Mouse (Mus musculus): Measurements from ENCODE around the gene Wwp2. TPM values are rescaled to one million over a fixed set of nuclear protein-coding genes. Genes with fewer than 3 reads are reported as not detected.
A peak's percentile ranks its signal among the peaks of the same experiment; 100 is the strongest.

Gene Wwp2
- polyA plus RNA-seq, 1 experiment from 2014 or later: 32.6 TPM

- Histone ChIP-seq H3K36me3 (ENCODE audit: control insufficient read depth, insufficient read depth, low read length) (no peaks in the 10 kb centered on the region), H3K4me3 (ENCODE audit: low read length) (no peak overlapping the region), H3K4me2 (ENCODE audit: low read length) (no peak overlapping the region), H3K4me1 (ENCODE audit: control insufficient read depth, insufficient read depth, low read depth, low read length) (no peaks in the 10 kb centered on the region; the same call in 1 of the 2 replicates), H3K27ac (ENCODE audit: low read depth, low read length) (no peak overlapping the region), H3K9me3 (ENCODE audit: control insufficient read depth, low read length) (no peaks in the 10 kb centered on the region), H3K27me3 (replicated peaks; ENCODE audit: control insufficient read depth, insufficient read depth, low read length) (no peaks in the 10 kb centered on the region), H3K9ac (ENCODE audit: low read depth, low read length) (no peak overlapping the region)
- 5% methylated on average over 7 of the region's 7 CpGs for WGBS
- no peak for ATAC-seq
Measured at GRCm38 (mm10) chr8:107603026-107603425, 166.9 kb downstream of the Wwp2 start.

MicroRNAs within 50 kb of the gene (microRNA counts, 519-probe panel; counts per million panel counts)
- 3,003 counts per million, percentile 80 among the panel's probes with 10 or more counts for microRNA mmu-miR-140

Small RNAs within 50 kb of the gene (microRNA-seq; reads per million reads assigned to microRNA genes)
- gene Mir140: 4,261 reads per million, percentile 90 among the genes with 10 or more reads in this experiment

Other genes starting within 250 kb of the Wwp2 start
- gene Nfat5, start 142.9 kb upstream of the Wwp2 start, polyA plus RNA-seq (2015; fragmentation: Nextera tagmentation; extraction: Ambion mirVana): 7.7 and 8.0 TPM in 2 replicates
- 13.3 and 15.1 TPM in 2 replicates for gene Nqo1, start 33.2 kb upstream of the Wwp2 start, polyA plus RNA-seq (2015; fragmentation: Nextera tagmentation; extraction: Ambion mirVana)
- gene Nob1, start 11.3 kb upstream of the Wwp2 start, polyA plus RNA-seq (2015; fragmentation: Nextera tagmentation; extraction: Ambion mirVana): 64.2 and 65.2 TPM in 2 replicates
- 235 and 245 TPM in 2 replicates for gene Psmd7, start 152.1 kb downstream of the Wwp2 start, polyA plus RNA-seq (2015; fragmentation: Nextera tagmentation; extraction: Ambion mirVana)

All from hindbrain, embryonic 16.5 days (tissue).